Comparison of ENCODE assay signal across 35 mouse cellular contexts in the genomic region with DNA sequence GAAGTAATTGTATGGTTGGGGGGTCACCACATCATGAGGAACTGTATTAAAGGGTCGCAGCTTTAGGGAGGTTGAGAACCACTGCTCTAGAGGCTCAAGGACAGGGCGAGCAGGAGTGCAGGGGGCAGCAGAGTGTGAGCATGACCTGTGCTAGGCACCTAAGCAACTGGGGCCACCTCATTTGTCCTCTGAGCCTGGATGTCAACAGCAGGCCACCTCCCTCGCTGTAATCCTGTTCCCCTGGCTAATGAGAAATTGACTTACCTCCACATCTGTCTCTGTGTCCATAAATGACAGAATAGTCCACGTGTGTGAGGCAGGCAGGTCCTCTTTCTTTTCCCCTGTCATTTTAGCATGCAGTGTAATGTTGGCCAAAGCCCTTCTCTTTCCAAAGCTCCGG.
"Had no signal": no experiment of that assay in that cellular context is flagged by ENCODE, and none has a peak within 500 bp of the region (broad histone marks: within the 10 kb centered on the region; RNA-seq: fewer than 3 reads in every experiment).

No protein-coding gene starts in this region.

- ATAC-seq: hindbrain, embryonic 16.5 days; hindbrain, postnatal 0 days; inflammation-experienced regulatory T-cells, adult 6 months; intestine, embryonic 15.5 days; intestine, embryonic 16.5 days; intestine, postnatal 0 days had no signal

- H3K27ac ChIP-seq: heart, embryonic 10.5 days; heart, embryonic 13.5 days; heart, embryonic 15.5 days; hindbrain, embryonic 10.5 days; hindbrain, embryonic 12.5 days; hindbrain, embryonic 13.5 days; hindbrain, embryonic 14.5 days; hindbrain, embryonic 15.5 days; hindbrain, postnatal 0 days; intestine, embryonic 15.5 days; kidney, embryonic 15.5 days; kidney, postnatal 0 days; layer of hippocampus, adult 2 months had no signal

- H3K4me1 ChIP-seq: heart, embryonic 12.5 days; heart, embryonic 15.5 days; hindbrain, embryonic 10.5 days; hindbrain, embryonic 12.5 days; hindbrain, embryonic 13.5 days; hindbrain, embryonic 15.5 days; intestine, embryonic 15.5 days; kidney, embryonic 15.5 days had no signal

- H3K9me3 ChIP-seq: heart, embryonic 10.5 days; heart, embryonic 12.5 days; heart, embryonic 13.5 days; heart, embryonic 15.5 days; hindbrain, embryonic 10.5 days; hindbrain, embryonic 12.5 days; hindbrain, embryonic 13.5 days; hindbrain, embryonic 15.5 days; intestine, embryonic 15.5 days; kidney, embryonic 15.5 days had no signal

- H3K36me3 ChIP-seq: heart, embryonic 10.5 days; heart, embryonic 12.5 days; heart, embryonic 13.5 days; heart, embryonic 15.5 days; hindbrain, embryonic 10.5 days; hindbrain, embryonic 12.5 days; hindbrain, embryonic 13.5 days; hindbrain, embryonic 15.5 days; intestine, embryonic 15.5 days; kidney, embryonic 15.5 days had no signal

- DNase-seq: heart, postnatal 10 days; heart, postnatal 14 days; heart, postnatal 36 days; heart, postnatal 4 days; kidney, adult 11 months; kidney, adult 18-20 months; kidney, adult 2 months; kidney, adult 8-10 months; kidney, adult 9 months; kidney, postnatal 10 days; kidney, postnatal 14 days; kidney, postnatal 25 days; kidney, postnatal 36 days; kidney, postnatal 4 days; layer of hippocampus, adult 9-11 months; layer of hippocampus, postnatal 36 days had no signal

- H3K4me2 ChIP-seq: heart, embryonic 11.5 days; heart, embryonic 12.5 days; heart, embryonic 13.5 days; heart, embryonic 15.5 days; hindbrain, embryonic 12.5 days; hindbrain, embryonic 13.5 days; hindbrain, embryonic 14.5 days; hindbrain, embryonic 15.5 days; intestine, embryonic 15.5 days; kidney, embryonic 15.5 days had no signal

- H3K9ac ChIP-seq: heart, embryonic 12.5 days; heart, embryonic 13.5 days; heart, embryonic 15.5 days; hindbrain, embryonic 12.5 days; hindbrain, embryonic 13.5 days; hindbrain, embryonic 14.5 days; hindbrain, embryonic 15.5 days; intestine, embryonic 15.5 days; kidney, embryonic 15.5 days had no signal

- H3K4me3 ChIP-seq: heart, embryonic 10.5 days; heart, embryonic 12.5 days; heart, embryonic 13.5 days; heart, embryonic 15.5 days; hindbrain, embryonic 10.5 days; hindbrain, embryonic 12.5 days; hindbrain, embryonic 13.5 days; hindbrain, embryonic 15.5 days; intestine, embryonic 15.5 days; kidney, embryonic 15.5 days; layer of hippocampus, adult 2 months had no signal

- H3K27me3 ChIP-seq: heart, embryonic 15.5 days; hindbrain, embryonic 12.5 days; hindbrain, embryonic 13.5 days; hindbrain, embryonic 15.5 days; intestine, embryonic 15.5 days; kidney, embryonic 15.5 days had no signal
